Mouse (Mus musculus) kidney, adult 2 months (tissue): Measurements from ENCODE around the gene Adm2.

Experiments
- CTCF ChIP-seq: fragments of 200-500 bp; conservative IDR thresholded peaks from 2 replicates; pipeline ENCODE4 v1.5.1; 2011; ENCODE audit warnings: low read depth, mild to moderate bottlenecking, control low read depth, low read length, moderate library complexity, mixed read lengths; ENCODE audit not compliant: insufficient read depth, insufficient read length
- POLR2A ChIP-seq: fragments of 200-500 bp; IDR thresholded peaks from one replicate; pipeline ENCODE4 v1.6.1; 2011; ENCODE audit warnings: low read depth, low read length, control low read depth

GRCm38 (mm10) chr15:89315190-89315731 lies 7.3 kb upstream of the Adm2 start, which contains the start of gene Sbf1:
- TF ChIP-seq POLR2A (peak; percentile 14), CTCF (no peak)
